Mouse (Mus musculus): ENCODE data around the gene Prune2. TPM values are rescaled to one million over a fixed set of nuclear protein-coding genes. Genes with fewer than 3 reads are reported as not detected.

Prune2 gene
- polyA plus RNA-seq, 1 experiment from 2014 or later: 11.6 TPM

DNA sequence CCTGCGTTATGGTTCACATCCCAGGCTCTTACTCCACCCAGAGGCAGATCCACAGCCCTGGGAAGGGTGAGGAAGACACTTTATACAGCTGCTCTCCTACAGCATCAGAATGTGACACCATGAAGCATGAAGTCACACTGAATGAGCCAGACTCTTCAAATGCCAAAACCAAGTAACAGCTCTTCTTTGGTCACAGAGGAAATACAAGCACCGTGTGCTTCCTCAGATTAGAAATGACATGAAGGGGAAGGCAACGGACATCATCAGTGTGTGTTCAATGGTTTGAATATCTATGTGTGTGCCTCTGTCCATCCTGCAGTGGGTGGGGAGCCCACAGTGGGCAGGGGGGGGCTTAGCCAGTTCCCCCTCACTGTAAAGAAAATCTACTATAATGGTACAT lies 76.4 kb downstream of the Prune2 start:
- H3K27ac ChIP-seq (replicated peaks in 1 of 2; ENCODE audit: control insufficient read depth in 1 of 2, insufficient read depth in 1 of 2, low read depth in 2 of 2, low read length in 2 of 2): no peak overlapping the region
- no peak overlapping the region for H3K9ac ChIP-seq (ENCODE audit: low read length)
- ATAC-seq (ENCODE audit: insufficient number of reproducible peaks, insufficient read depth, low FRiP score, low read depth): no peak
- no peak overlapping the region for H3K4me2 ChIP-seq (ENCODE audit: low read length)
- no peaks in the 10 kb centered on the region for H3K36me3 ChIP-seq (ENCODE audit: control insufficient read depth, insufficient read depth, low read length)
- no peak overlapping the region for H3K4me3 ChIP-seq (ENCODE audit: control insufficient read depth in 1 of 2, insufficient read depth in 1 of 2, low read depth in 1 of 2, low read length in 2 of 2)
- H3K9me3 ChIP-seq (ENCODE audit: control insufficient read depth, low read length): no peaks in the 10 kb centered on the region
- no peaks in the 10 kb centered on the region for H3K4me1 ChIP-seq (ENCODE audit: control insufficient read depth in 2 of 2, insufficient read depth in 2 of 2, low read length in 2 of 2)
- no peaks in the 10 kb centered on the region for H3K27me3 ChIP-seq (ENCODE audit: control insufficient read depth, insufficient read depth, low read length)
- 53% methylated on average over 3 of the region's 3 CpGs for WGBS

DNA sequence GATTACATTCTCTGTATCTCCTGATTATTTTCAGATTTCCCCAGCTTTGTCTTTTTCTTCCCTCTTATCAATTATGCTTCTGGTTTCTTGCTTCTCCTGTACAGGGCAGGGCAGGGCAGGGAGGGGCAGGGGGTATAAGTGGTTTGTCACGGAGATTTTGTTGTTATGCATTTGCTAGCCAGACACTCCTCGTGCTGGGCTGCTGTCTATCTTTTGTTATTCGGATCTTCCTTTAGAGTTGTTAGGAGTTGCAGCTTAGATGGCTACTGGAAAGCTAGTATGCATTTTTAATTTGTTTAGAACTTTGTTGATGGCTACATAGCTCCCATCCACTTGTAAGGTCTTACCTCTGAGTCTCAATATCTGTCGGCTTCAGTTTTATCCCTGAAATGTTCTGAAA lies 91.0 kb downstream of the Prune2 start:
- Histone ChIP-seq H3K27ac (replicated peaks in 1 of 2; ENCODE audit: control insufficient read depth in 1 of 2, insufficient read depth in 1 of 2, low read depth in 2 of 2, low read length in 2 of 2) (no peak overlapping the region), H3K4me1 (ENCODE audit: control insufficient read depth in 2 of 2, insufficient read depth in 2 of 2, low read length in 2 of 2) (no peaks in the 10 kb centered on the region), H3K4me2 (ENCODE audit: low read length) (no peak overlapping the region), H3K27me3 (ENCODE audit: control insufficient read depth, insufficient read depth, low read length) (no peaks in the 10 kb centered on the region), H3K4me3 (ENCODE audit: control insufficient read depth in 1 of 2, insufficient read depth in 1 of 2, low read depth in 1 of 2, low read length in 2 of 2) (no peak overlapping the region), H3K9me3 (ENCODE audit: control insufficient read depth, low read length) (no peaks in the 10 kb centered on the region), H3K36me3 (ENCODE audit: control insufficient read depth, insufficient read depth, low read length) (no peaks in the 10 kb centered on the region), H3K9ac (ENCODE audit: low read length) (no peak overlapping the region)
- 73% methylated on average over 4 of the region's 4 CpGs for WGBS
- ATAC-seq (ENCODE audit: insufficient number of reproducible peaks, insufficient read depth, low FRiP score, low read depth): no peak

DNA sequence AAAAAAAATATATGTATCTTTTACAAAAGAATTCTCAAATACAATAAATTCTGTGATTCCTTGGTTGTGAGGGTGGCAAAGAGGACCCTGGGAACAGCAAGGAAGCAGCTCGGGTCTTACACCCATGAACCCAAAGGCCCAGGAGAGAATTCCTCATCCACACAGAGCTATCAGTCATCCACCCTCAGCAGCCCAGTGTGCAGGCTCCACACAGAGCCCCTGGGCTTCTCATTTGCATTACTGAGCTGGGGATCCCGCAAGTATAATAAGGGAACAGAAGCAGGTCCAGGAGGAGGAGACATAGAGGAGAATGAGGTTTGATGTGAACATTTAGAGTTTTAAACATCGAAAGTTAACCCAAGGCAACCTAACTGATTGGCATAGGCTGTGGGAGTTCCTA lies 100.0 kb downstream of the Prune2 start:
- Histone ChIP-seq H3K36me3 (ENCODE audit: control insufficient read depth, insufficient read depth, low read length) (no peaks in the 10 kb centered on the region), H3K9me3 (ENCODE audit: control insufficient read depth, low read length) (no peaks in the 10 kb centered on the region), H3K4me3 (ENCODE audit: control insufficient read depth in 1 of 2, insufficient read depth in 1 of 2, low read depth in 1 of 2, low read length in 2 of 2) (no peak overlapping the region), H3K9ac (ENCODE audit: low read length) (no peak overlapping the region), H3K4me1 (ENCODE audit: control insufficient read depth in 2 of 2, insufficient read depth in 2 of 2, low read length in 2 of 2) (no peaks in the 10 kb centered on the region), H3K4me2 (ENCODE audit: low read length) (no peak overlapping the region), H3K27me3 (ENCODE audit: control insufficient read depth, insufficient read depth, low read length) (no peaks in the 10 kb centered on the region), H3K27ac (replicated peaks in 1 of 2; ENCODE audit: control insufficient read depth in 1 of 2, insufficient read depth in 1 of 2, low read depth in 2 of 2, low read length in 2 of 2) (no peak overlapping the region)
- ATAC-seq (ENCODE audit: insufficient number of reproducible peaks, insufficient read depth, low FRiP score, low read depth): no peak
- 55% methylated on average over 3 of the region's 3 CpGs for WGBS

DNA sequence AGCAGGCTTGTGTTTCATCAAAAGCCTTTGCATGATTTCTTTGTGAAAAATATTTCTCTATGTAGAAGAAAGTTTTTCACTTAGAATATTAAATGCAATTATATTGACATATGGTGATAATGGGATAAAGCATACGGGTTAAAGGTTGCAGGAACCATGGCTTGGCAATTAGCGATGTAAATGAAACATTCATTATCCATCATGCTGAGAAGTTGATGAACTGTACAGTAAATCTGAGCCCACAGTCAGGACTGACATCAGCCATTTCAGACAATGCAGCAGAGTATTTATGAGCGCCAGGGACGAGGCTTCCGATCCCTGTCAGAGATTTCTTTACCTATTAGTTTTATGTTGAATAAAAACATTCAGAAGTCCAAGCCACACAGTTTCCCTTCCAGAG lies 104.2 kb downstream of the Prune2 start:
- H3K4me2 ChIP-seq (ENCODE audit: low read length): no peak overlapping the region
- 86% methylated on average over 5 of the region's 5 CpGs for WGBS
- H3K4me1 ChIP-seq (ENCODE audit: control insufficient read depth in 2 of 2, insufficient read depth in 2 of 2, low read length in 2 of 2): no peaks in the 10 kb centered on the region
- H3K27ac ChIP-seq (replicated peaks in 1 of 2; ENCODE audit: control insufficient read depth in 1 of 2, insufficient read depth in 1 of 2, low read depth in 2 of 2, low read length in 2 of 2): no peak overlapping the region
- ATAC-seq (ENCODE audit: insufficient number of reproducible peaks, insufficient read depth, low FRiP score, low read depth): no peak
- no peak overlapping the region for H3K4me3 ChIP-seq (ENCODE audit: control insufficient read depth in 1 of 2, insufficient read depth in 1 of 2, low read depth in 1 of 2, low read length in 2 of 2)
- H3K9ac ChIP-seq (ENCODE audit: low read length): no peak overlapping the region
- H3K9me3 ChIP-seq (ENCODE audit: control insufficient read depth, low read length): no peaks in the 10 kb centered on the region
- no peaks in the 10 kb centered on the region for H3K27me3 ChIP-seq (ENCODE audit: control insufficient read depth, insufficient read depth, low read length)
- H3K36me3 ChIP-seq (ENCODE audit: control insufficient read depth, insufficient read depth, low read length): no peaks in the 10 kb centered on the region

DNA sequence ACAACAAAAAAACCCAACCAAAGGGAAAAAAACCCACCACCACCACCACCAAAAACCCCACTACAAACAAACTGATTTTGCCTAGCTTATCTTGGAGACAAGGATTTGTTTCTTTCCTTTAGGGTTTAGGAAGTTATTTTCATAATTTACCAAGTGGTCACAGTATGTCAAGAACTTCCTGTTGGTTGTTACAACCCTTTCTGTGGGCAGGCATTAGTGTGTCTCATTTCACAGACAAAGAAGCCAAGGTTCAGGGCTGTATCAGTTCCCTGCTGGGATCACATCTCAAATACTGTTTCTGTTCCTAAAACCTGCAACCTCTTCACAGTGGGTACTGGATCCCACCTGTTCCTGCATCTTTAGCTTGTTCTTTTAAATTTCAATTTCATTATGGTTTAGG lies 108.5 kb downstream of the Prune2 start:
- no peak for ATAC-seq (ENCODE audit: insufficient number of reproducible peaks, insufficient read depth, low FRiP score, low read depth)
- no peaks in the 10 kb centered on the region for H3K36me3 ChIP-seq (ENCODE audit: control insufficient read depth, insufficient read depth, low read length)
- no peak overlapping the region for H3K27ac ChIP-seq (replicated peaks in 1 of 2; ENCODE audit: control insufficient read depth in 1 of 2, insufficient read depth in 1 of 2, low read depth in 2 of 2, low read length in 2 of 2)
- H3K27me3 ChIP-seq (ENCODE audit: control insufficient read depth, insufficient read depth, low read length): no peaks in the 10 kb centered on the region
- H3K9ac ChIP-seq (ENCODE audit: low read length): no peak overlapping the region
- no peaks in the 10 kb centered on the region for H3K4me1 ChIP-seq (ENCODE audit: control insufficient read depth in 2 of 2, insufficient read depth in 2 of 2, low read length in 2 of 2)
- H3K4me3 ChIP-seq (ENCODE audit: control insufficient read depth in 1 of 2, insufficient read depth in 1 of 2, low read depth in 1 of 2, low read length in 2 of 2): no peak overlapping the region
- no peak overlapping the region for H3K4me2 ChIP-seq (ENCODE audit: low read length)
- no peaks in the 10 kb centered on the region for H3K9me3 ChIP-seq (ENCODE audit: control insufficient read depth, low read length)

DNA sequence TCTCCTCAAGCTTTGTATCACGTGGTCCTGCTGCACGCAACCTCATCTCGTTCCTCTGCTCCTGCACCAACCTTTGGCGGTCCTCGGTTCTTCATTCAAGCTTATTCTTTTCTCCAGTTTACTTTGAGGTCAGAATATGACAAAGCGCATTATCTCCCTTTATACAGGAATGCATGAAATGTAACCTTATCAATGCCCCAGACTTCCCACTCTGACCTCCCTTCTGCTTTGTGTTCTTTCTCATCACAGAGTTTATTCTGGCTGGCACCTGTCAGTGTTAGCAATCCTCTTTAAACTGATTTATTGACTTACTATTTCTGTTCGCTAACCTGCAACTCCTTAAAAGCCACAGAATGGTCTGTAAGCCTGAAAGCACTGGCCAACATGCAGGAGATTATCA lies 113.1 kb downstream of the Prune2 start:
- no peaks in the 10 kb centered on the region for H3K36me3 ChIP-seq (ENCODE audit: control insufficient read depth, insufficient read depth, low read length)
- H3K4me1 ChIP-seq (ENCODE audit: control insufficient read depth in 2 of 2, insufficient read depth in 2 of 2, low read length in 2 of 2): no peaks in the 10 kb centered on the region
- H3K27ac ChIP-seq (replicated peaks in 1 of 2; ENCODE audit: control insufficient read depth in 1 of 2, insufficient read depth in 1 of 2, low read depth in 2 of 2, low read length in 2 of 2): no peak overlapping the region
- no peak overlapping the region for H3K4me3 ChIP-seq (ENCODE audit: control insufficient read depth in 1 of 2, insufficient read depth in 1 of 2, low read depth in 1 of 2, low read length in 2 of 2)
- no peaks in the 10 kb centered on the region for H3K9me3 ChIP-seq (ENCODE audit: control insufficient read depth, low read length)
- ATAC-seq (ENCODE audit: insufficient number of reproducible peaks, insufficient read depth, low FRiP score, low read depth): no peak
- no peak overlapping the region for H3K9ac ChIP-seq (ENCODE audit: low read length)
- WGBS: 80% methylated on average over 7 of the region's 7 CpGs
- no peak overlapping the region for H3K4me2 ChIP-seq (ENCODE audit: low read length)
- H3K27me3 ChIP-seq (ENCODE audit: control insufficient read depth, insufficient read depth, low read length): no peaks in the 10 kb centered on the region

DNA sequence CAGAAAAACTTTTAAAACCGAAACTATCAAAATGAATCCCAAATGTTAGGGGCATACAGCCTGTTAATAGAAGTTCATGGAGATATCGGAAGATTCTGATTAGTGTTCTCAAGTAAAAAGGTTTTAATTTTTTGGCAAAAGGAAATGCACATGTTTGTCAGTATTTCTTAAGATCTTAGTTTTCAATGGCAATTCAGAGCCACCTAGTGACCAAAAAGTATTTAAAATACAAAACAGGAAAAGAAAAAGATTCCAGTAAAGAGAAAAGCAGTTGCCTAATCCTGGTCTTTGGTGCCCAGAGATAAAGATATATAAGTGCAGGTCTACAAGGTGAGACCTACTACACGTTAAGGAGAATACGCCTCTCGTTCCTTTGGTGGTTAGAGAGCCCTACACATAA lies 115.3 kb downstream of the Prune2 start:
- Histone ChIP-seq H3K9ac (ENCODE audit: low read length) (no peak overlapping the region), H3K36me3 (ENCODE audit: control insufficient read depth, insufficient read depth, low read length) (no peaks in the 10 kb centered on the region), H3K4me3 (ENCODE audit: control insufficient read depth in 1 of 2, insufficient read depth in 1 of 2, low read depth in 1 of 2, low read length in 2 of 2) (no peak overlapping the region), H3K27me3 (ENCODE audit: control insufficient read depth, insufficient read depth, low read length) (no peaks in the 10 kb centered on the region), H3K4me1 (ENCODE audit: control insufficient read depth in 2 of 2, insufficient read depth in 2 of 2, low read length in 2 of 2) (no peaks in the 10 kb centered on the region), H3K27ac (replicated peaks in 1 of 2; ENCODE audit: control insufficient read depth in 1 of 2, insufficient read depth in 1 of 2, low read depth in 2 of 2, low read length in 2 of 2) (no peak overlapping the region), H3K4me2 (ENCODE audit: low read length) (no peak overlapping the region), H3K9me3 (ENCODE audit: control insufficient read depth, low read length) (no peaks in the 10 kb centered on the region)
- no peak for ATAC-seq (ENCODE audit: insufficient number of reproducible peaks, insufficient read depth, low FRiP score, low read depth)
- WGBS: 89% methylated on average over 5 of the region's 5 CpGs

DNA sequence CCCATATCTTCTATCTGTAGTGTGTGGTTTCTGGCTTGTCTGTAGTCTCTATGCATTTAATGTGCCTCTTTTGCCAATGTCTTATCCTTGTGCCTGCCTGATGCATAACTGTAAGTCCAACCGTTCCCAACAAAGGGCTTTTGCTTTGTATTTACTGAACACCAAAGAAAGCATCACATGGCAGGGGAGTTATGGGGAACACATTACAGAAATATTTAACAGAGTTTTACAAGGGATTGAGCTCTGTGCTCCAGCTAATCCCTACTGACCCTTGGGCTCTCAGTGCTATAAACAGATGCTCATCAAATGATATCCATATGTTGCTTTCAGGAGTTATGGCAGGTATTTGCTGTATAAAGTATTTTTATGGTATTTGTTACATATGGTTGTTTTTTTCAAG lies 116.3 kb downstream of the Prune2 start:
- H3K4me2 ChIP-seq (ENCODE audit: low read length): no peak overlapping the region
- no peak overlapping the region for H3K9ac ChIP-seq (ENCODE audit: low read length)
- no peak overlapping the region for H3K27ac ChIP-seq (replicated peaks in 1 of 2; ENCODE audit: control insufficient read depth in 1 of 2, insufficient read depth in 1 of 2, low read depth in 2 of 2, low read length in 2 of 2)
- H3K27me3 ChIP-seq (ENCODE audit: control insufficient read depth, insufficient read depth, low read length): no peaks in the 10 kb centered on the region
- H3K9me3 ChIP-seq (ENCODE audit: control insufficient read depth, low read length): no peaks in the 10 kb centered on the region
- ATAC-seq (ENCODE audit: insufficient number of reproducible peaks, insufficient read depth, low FRiP score, low read depth): no peak
- H3K4me1 ChIP-seq (ENCODE audit: control insufficient read depth in 2 of 2, insufficient read depth in 2 of 2, low read length in 2 of 2): no peaks in the 10 kb centered on the region
- no peaks in the 10 kb centered on the region for H3K36me3 ChIP-seq (ENCODE audit: control insufficient read depth, insufficient read depth, low read length)
- H3K4me3 ChIP-seq (ENCODE audit: control insufficient read depth in 1 of 2, insufficient read depth in 1 of 2, low read depth in 1 of 2, low read length in 2 of 2): no peak overlapping the region
- WGBS: 85% methylated on average over 1 of the region's 1 CpGs

All from heart, embryonic 14.5 days (tissue).